Comparison of ENCODE assay signal across 30 mouse cellular contexts in the genomic region with DNA sequence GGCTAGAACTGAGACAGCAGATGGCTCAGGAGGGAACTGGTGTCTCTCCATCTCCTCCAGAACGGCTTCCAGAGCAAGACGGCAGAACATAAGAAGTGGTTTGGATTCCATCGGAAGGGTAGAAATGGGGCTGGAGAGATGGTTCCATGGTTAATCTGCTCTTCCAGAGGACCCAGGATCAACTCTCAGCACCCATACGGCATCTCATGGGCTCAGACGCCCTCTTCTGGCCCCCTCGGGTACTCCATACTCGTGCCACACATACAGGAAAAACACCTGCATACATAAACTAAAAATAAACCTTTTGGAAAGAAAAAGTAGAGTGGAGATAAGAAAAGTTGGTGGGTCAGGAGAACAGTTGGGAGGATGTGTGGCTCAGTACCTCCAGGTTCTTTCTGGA. TPM values are rescaled to one million over a fixed set of nuclear protein-coding genes. Genes with fewer than 3 reads are reported as not detected.
A peak's percentile ranks its signal among the peaks of the same experiment; 100 is the strongest.
DNase-seq lines count a peak whose midpoint lies in the region; ATAC-seq and TF ChIP-seq lines count a peak whose summit lies in the region.
"Had no signal": no experiment of that assay in that cellular context is flagged by ENCODE, and none has a peak within 500 bp of the region (broad histone marks: within the 10 kb centered on the region; RNA-seq: fewer than 3 reads in every experiment).

No protein-coding gene starts in this region.

- CTCF ChIA-PET in Patski (lab: Charles Lee) = no interaction called here

- TF ChIP-seq CTCF in liver, adult 2 months (IDR thresholded peaks at IDR 0.05; ENCODE audit: low read depth, low read length) = peak; percentile 24; the same call in 1 of the 2 replicates
- TF ChIP-seq CTCF in E14TG2a.4 (conservative IDR thresholded peaks at IDR 0.05; ENCODE audit: low read length) (peak; percentile 79), Patski (IDR thresholded peaks at IDR 0.05) (peak; percentile 53)

- H3K4me1 ChIP-seq in liver, adult 2 months (ENCODE audit: control insufficient read depth, insufficient read depth, low read length) = no peaks in the 10 kb centered on the region
- peaks cover 6% of the 10 kb centered on the region; the same call in 1 of the 2 replicates for H3K4me1 ChIP-seq in liver, embryonic 12.5 days
- H3K4me1 ChIP-seq in E14TG2a.4 (replicated peaks; ENCODE audit: low read depth, low read length) = peaks cover 39% of the 10 kb centered on the region
- H3K4me1 ChIP-seq: forebrain, embryonic 13.5 days; hindbrain, embryonic 10.5 days; midbrain, embryonic 12.5 days; neural tube, embryonic 13.5 days; stomach, embryonic 15.5 days had no signal

- peak; percentile 33 for DNase-seq in heart, adult 11 months
- DNase-seq in heart, adult 9 months (ENCODE audit: low spot score in 2 of 2) = no peak
- no peak for DNase-seq in liver, adult 2 months (ENCODE audit: extremely low read depth, low read depth, low spot score)
- no peak for DNase-seq in Patski (ENCODE audit: low read depth, low spot score)
- DNase-seq in cerebellum, adult 11 months = no peak
- DNase-seq in gastrocnemius, postnatal 36 days = no peak
- DNase-seq: adrenal gland, adult 8-10 months; cerebellum, adult 9-10 months; cerebellum, postnatal 36 days; gastrocnemius, postnatal 10 days; heart, postnatal 14 days; kidney, adult 9 months; kidney, postnatal 14 days; lung, postnatal 4 days; right cerebral cortex, postnatal 14 days; thymus, adult 18-20 months; thymus, postnatal 25 days had no signal

- H3K4me2 ChIP-seq in liver, embryonic 12.5 days = no peak overlapping the region
- H3K4me2 ChIP-seq: forebrain, embryonic 13.5 days; midbrain, embryonic 12.5 days; neural tube, embryonic 13.5 days; stomach, embryonic 15.5 days had no signal

- no peaks in the 10 kb centered on the region for H3K36me3 ChIP-seq in liver, adult 2 months (ENCODE audit: control insufficient read depth, insufficient read depth, low read length)
- no peaks in the 10 kb centered on the region for H3K36me3 ChIP-seq in liver, embryonic 12.5 days
- no peaks in the 10 kb centered on the region for H3K36me3 ChIP-seq in E14TG2a.4 (ENCODE audit: insufficient read depth, low read length)
- H3K36me3 ChIP-seq: G1E; hindbrain, embryonic 10.5 days; midbrain, embryonic 12.5 days; neural tube, embryonic 13.5 days; stomach, embryonic 15.5 days had no signal

- TF ChIP-seq POLR2A in liver, adult 2 months (IDR thresholded peaks at IDR 0.05; ENCODE audit: extremely low read depth, insufficient read depth, low read length) = no peak

- H3K9me3 ChIP-seq in liver, embryonic 12.5 days (replicated peaks) = peaks cover 7% of the 10 kb centered on the region; the same call in 1 of the 2 replicates
- H3K9me3 ChIP-seq in E14TG2a.4 (ENCODE audit: low read length) = peaks cover 18% of the 10 kb centered on the region
- H3K9me3 ChIP-seq: stomach, embryonic 15.5 days had no signal

- in situ Hi-C loops in Patski (cut with MboI; ENCODE audit: low pct_unique_long_range_greater_than_20kb) = no loop called here

- no peaks in the 10 kb centered on the region for H3K27me3 ChIP-seq in liver, adult 2 months (ENCODE audit: control insufficient read depth, insufficient read depth, low read length)
- peaks cover under 1% of the 10 kb centered on the region for H3K27me3 ChIP-seq in liver, embryonic 12.5 days (replicated peaks)
- no peaks in the 10 kb centered on the region for H3K27me3 ChIP-seq in E14TG2a.4 (ENCODE audit: insufficient read depth, low read length)
- no peaks in the 10 kb centered on the region for H3K27me3 ChIP-seq in Patski
- H3K27me3 ChIP-seq: forebrain, embryonic 13.5 days; midbrain, embryonic 12.5 days; neural tube, embryonic 13.5 days; stomach, embryonic 15.5 days had no signal

- H3K79me2 ChIP-seq in liver, adult 2 months (ENCODE audit: control insufficient read depth, insufficient read depth, low read length) = no peaks in the 10 kb centered on the region

- intact Hi-C loops in gastrocnemius, postnatal 36 days (cut with DNase I) = no loop called here

- no peak overlapping the region for H3K4me3 ChIP-seq in liver, adult 2 months (ENCODE audit: insufficient read depth, low read depth, low read length)
- H3K4me3 ChIP-seq in liver, embryonic 12.5 days = no peak overlapping the region
- no peak overlapping the region for H3K4me3 ChIP-seq in E14TG2a.4 (replicated peaks; ENCODE audit: low read length)
- H3K4me3 ChIP-seq: forebrain, embryonic 13.5 days; hindbrain, embryonic 10.5 days; megakaryocyte, embryonic 14.5 days; midbrain, embryonic 12.5 days; myocyte; neural tube, embryonic 13.5 days; stomach, embryonic 15.5 days had no signal

- WGBS in liver, adult 2 months = 89% methylated on average over 7 of the region's 7 CpGs
- WGBS in liver, embryonic 12.5 days (ENCODE audit: insufficient replicate concordance) = 76% methylated on average over 7 of the region's 7 CpGs

- no peak overlapping the region for H3K27ac ChIP-seq in liver, adult 2 months (replicated peaks; ENCODE audit: insufficient read depth, low read depth, low read length)
- no peak overlapping the region for H3K27ac ChIP-seq in liver, embryonic 12.5 days
- H3K27ac ChIP-seq: forebrain, embryonic 13.5 days; hindbrain, embryonic 10.5 days; liver, embryonic 14.5 days; midbrain, embryonic 12.5 days; neural tube, embryonic 13.5 days; stomach, embryonic 15.5 days had no signal

- no peak overlapping the region for H3K9ac ChIP-seq in liver, adult 2 months (ENCODE audit: low read depth, low read length)
- no peak overlapping the region for H3K9ac ChIP-seq in liver, embryonic 12.5 days
- H3K9ac ChIP-seq: forebrain, embryonic 13.5 days; liver, embryonic 14.5 days; midbrain, embryonic 12.5 days; neural tube, embryonic 13.5 days; stomach, embryonic 15.5 days had no signal

- no peak for ATAC-seq in liver, embryonic 12.5 days
- no peak for ATAC-seq in Patski
- ATAC-seq: activated CD4-positive, CD25-positive, alpha-beta regulatory T cell, adult 4 months; forebrain, embryonic 13.5 days; hindbrain, embryonic 16.5 days had no signal

- POLR2A ChIA-PET in Patski (lab: Charles Lee) = no interaction called here

RNA-seq across cellular contexts. Expression of a gene that starts 40.4 kb away (rescaled TPM):
- 159 and 233 TPM in 2 replicates for total RNA-seq in liver, adult 2 months (2014; rRNA removed)
- polyA plus RNA-seq in liver, adult 2 months (2012; rRNA removed) = 71.0 and 101 TPM in 2 replicates
- polyA plus RNA-seq in liver, embryonic 12.5 days (2016; fragmentation: Nextera tagmentation; extraction: Ambion mirVana) = 309 and 314 TPM in 2 replicates
- polyA plus RNA-seq in Patski (2021) = 392 TPM
- 100 to 1,000 TPM; 130 to 131 TPM for total RNA-seq in gastrocnemius, postnatal 36 days (2021)

Comparison
In these comparisons a context has a peak if more than half of its experiments do, and no peak if none do; other contexts are left out.
1. CTCF ChIP-seq: peak in every context shown above with its lines; median percentile 79 in E14TG2a.4; 53 in Patski; 24 in liver, adult 2 months.